Mouse (Mus musculus): ENCODE results near the gene Tro.

DNA sequence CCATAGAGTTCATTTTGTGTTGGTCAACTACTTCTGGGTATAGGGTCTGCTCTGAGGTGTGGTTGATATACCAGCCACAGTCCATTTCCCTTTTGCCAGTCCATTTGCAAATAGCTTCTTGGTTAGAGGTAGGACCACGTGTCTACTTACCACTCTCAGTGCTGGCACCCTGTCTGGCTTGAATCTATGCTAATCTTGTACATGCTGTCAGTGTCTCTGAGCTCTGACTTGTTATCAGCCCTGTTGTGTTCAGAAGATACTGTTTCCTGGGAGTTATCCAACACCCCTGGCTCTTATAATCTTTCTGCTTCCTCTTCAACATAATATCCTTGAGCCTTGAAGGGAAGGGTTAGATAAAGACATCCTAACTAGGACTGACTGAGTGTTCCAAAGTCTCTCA lies 21.0 kb downstream of the Tro start:
- TF ChIP-seq CTCF (IDR thresholded peaks at IDR 0.05; ENCODE audit: low read depth) (no peak), EP300 (IDR thresholded peaks at IDR 0.05; ENCODE audit: low read depth) (no peak)

All from liver, postnatal 0 days (tissue).